Mouse (Mus musculus) gastrocnemius, postnatal 25 days (tissue): Measurements from ENCODE around the gene Cep128. TPM values are rescaled to one million over a fixed set of nuclear protein-coding genes. Genes with fewer than 3 reads are reported as not detected.
A peak's percentile ranks its signal among the peaks of the same experiment; 100 is the strongest.
"Not testable (repeated sequence)": the region's sequence is repeated elsewhere in the genome, so short reads cannot be mapped to it uniquely, and the experiment has no call there.

Experiments
- DNase-seq: peaks from one replicate; pipeline ENCODE4 v3.0.0; 2022
- long read RNA-seq, 2 experiments: library from polyadenylated mRNA; stranded (forward); transcript quantifications; one replicate each; pipeline ENCODE4 v2.0.0; 2021
- total RNA-seq, 2 experiments: library from RNA; stranded (reverse); gene quantifications; 1 replicate in 1 of 2; 2 replicates in 1 of 2; pipeline ENCODE4 v1.2.3; 2021

Cep128 gene
- under 1 TPM; 0.69 to 0.80 TPM for total RNA-seq
- long read RNA-seq, experiment 1 = 0 reads
- long read RNA-seq, experiment 2 = 0 reads

DNA sequence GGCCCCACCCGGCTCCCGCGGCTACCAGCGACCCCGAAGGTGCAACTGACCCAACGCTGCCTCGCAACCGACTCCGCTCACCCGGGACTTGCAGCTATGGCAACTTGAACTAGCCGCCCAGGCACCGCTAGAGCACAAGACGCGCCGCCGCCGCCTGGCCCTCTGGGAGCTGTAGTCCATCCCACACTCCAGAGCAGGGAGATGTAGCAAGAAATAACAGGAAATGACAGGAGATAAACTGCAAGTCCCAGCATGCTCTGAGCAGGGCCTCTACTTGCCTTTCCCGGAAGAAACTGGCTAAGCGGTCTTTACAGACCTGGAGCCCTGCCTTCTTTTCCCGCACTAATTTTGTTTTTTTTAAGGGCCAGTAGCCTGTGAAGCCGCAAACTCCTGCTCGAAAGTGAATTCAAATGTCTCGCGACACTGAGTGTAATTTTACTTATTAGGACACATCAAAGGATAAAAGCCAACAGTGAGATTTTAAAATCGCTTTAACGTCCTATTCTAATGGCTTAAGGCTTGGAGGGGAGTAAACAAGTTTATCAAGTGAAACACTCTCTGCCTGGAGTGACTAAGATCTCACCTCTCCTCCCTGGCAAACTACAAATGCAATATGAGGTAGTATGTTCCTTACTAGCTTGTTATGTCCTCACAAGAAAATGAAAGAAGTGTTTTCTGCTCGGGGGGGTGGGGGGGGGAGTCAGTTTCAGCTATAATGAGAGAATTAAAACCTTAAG, at the start of gene Cep128, which contains the start of gene Tshr:
Gene Cep128 (minus strand): TSS at position 129 of the 737 bp plus-strand sequence.
Gene Tshr (plus strand): TSS at position 283 of the 737 bp plus-strand sequence.
- DNase-seq = peak; percentile 92

GRCm38 (mm10) chr12:91427129-91427528, 42.9 kb upstream of the Cep128 start:
- DNase-seq = no peak

- DNase-seq = no peak
Measured at GRCm38 (mm10) chr12:91426499-91426898, 42.3 kb upstream of the Cep128 start.

DNA sequence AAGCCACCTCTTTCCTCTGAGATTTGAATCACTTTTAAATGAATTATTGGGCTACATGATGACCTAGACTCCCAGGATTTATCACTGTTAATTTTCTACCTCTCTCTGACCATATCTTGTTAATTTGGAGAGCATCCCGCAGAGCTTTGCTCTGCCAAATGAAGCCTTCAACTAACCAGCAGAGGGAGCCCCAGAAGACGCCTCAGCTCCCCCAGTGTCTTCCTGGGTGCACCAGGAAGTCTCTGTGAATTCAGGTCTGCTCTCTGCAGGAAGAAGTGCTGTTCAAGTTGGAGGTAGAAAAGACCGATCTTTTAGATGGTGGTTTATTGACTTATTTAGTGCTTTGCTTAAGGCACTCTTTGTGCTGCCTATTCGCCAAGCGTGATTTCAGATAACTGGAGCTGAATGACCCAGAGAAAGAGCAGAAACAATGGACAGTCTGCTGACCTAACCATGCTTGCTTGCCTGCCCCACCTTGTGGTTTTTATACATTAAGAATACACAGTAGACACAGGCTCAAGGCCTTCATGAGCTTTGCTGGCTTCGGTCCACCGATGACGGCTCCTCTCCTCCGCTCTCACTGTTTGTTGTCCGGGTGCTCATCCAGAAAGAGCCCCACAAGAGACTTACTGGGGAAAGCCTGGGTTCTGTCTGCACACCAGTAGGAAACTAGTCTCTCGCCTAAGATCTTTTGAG, 39.1 kb upstream of the Cep128 start:
- DNase-seq = no peak

DNA sequence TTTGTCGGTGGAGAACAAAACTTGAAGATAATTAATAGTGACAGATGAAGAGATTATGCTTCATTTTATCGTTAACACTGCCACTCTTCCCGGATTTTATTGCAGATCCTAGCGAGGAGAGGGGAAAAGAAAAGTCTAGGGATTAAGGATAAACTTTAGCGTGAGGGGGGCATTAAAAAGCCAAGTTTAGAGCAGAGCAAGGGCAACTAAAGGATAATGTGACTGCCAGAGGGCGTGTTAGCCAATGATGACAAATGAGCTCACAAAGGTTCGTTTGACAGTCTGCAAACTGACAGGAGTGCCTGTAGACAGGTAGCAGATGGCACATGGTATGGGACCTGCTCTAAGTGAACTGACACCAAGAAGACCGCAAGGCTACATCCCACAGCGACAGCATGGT, 37.1 kb upstream of the Cep128 start:
- DNase-seq = no peak

DNA sequence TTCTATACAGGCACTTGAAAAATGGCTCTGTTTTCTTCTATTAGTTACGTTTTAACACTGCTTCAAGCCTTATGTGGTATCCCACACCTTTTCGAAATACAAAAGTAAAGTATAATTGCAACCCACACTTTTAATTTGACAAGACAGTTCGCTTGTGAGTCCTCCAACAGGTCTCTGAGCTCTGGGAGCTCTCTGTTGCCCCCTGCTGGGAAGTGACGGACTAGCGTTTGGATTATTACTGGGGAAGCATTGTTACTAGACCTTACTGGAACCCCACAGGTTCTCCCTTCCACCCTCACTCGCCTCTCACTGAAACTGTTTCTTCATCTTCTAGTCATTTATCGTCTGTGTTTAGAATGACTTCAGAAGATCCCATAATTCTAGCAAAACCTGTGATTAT, 34.6 kb upstream of the Cep128 start:
- DNase-seq = no peak

- DNase-seq = no peak
Measured at GRCm38 (mm10) chr12:91416828-91417227, 32.6 kb upstream of the Cep128 start.

DNA sequence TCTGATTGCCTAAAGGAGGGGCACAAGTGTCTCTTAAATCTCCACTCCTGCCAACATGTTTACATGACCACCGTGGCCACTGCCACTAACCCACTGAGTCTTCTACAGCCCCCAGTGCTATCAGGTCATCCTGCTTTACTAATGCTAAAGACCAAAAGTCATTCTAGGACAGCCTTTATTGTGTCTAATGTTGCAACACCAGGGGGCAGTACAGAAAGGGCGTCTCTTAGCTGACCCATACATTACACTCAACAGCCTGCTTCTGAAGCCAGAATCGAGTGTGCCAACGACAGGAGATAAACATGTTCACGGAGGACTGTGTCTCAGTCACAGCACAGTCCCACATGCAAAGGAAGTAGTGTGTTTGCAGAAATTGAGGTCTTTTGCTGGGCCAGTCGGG, 30.9 kb upstream of the Cep128 start:
- DNase-seq = no peak

DNA sequence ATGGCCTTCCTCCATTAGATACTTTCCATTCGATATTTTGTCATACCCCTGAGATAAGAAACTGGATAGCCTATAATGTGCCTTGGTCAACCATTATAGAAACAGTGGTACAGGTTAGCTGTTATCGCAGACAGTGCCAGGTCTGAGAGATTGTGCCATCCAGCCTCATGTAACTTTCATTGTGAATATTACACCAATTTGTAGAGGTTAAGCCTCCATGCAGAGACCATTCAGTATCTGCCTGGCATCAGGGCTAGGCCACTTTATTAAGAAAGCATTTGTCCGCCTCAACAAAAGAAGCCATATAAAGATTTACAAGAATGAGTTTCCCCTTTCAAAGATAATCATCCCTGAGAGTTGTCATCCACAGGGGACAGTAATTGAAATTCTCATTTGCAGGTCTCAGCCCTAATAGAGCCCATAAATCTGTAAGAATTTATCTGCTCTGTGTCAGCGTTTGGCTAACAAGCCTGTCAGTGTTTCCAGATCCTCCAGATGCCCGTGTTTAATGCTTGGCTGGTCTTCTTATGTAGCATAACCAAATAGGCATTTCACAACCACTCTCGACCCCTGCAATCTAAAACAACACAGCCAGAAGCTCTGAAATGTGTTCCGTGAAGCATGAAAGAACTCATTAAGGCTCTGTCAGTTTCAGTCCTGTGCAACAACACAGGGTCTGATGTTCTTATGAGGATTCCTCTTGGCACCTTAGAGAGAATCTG, 28.4 kb upstream of the Cep128 start:
- DNase-seq = no peak

DNA sequence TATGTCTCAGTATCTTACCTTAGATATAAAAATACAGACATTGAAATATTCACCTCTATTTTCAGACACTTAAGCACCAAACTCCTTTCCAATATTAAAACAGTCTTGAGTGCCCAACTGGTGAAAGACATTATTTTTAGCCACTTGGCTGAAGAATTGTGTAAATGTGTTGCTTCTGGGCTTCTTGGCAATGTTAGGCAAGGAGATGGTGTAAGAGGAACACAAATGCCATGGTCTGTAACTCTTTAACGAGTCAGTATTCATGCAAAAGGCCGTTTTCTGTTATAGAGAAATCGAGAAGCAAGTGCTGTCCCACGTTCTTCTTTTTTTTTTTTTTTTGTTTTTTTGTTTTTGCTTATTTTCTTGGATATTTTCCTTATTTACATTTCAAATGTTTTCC, 26.1 kb upstream of the Cep128 start:
- DNase-seq = no peak

GRCm38 (mm10) chr12:91401049-91401352, 16.8 kb upstream of the Cep128 start:
- DNase-seq = no peak

- DNase-seq = peak; percentile 33
Measured at GRCm38 (mm10) chr12:91400232-91401048, 16.2 kb upstream of the Cep128 start.

- DNase-seq = no peak
Measured at GRCm38 (mm10) chr12:91383516-91384264, 519 bp downstream of the Cep128 start.

DNA sequence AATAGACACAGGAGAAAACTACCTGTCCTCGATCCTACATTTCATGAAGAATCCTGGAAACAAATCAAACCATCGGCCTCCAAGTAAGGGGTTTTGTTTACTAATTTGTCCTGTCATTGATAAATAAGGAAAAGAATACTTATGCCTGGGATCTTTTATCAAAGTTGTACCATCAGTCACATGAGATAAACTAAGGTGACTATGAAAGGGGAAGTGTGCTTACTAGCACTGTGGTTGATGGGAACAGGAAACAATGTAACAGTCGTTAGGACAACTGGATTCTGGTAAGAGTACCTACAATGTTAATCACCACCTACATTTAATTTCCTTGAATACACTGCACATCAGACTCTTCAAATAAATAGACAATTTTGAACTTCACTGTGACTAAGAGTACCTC, 15.0 kb downstream of the Cep128 start:
- DNase-seq = no peak

GRCm38 (mm10) chr12:91353783-91354182, 30.4 kb downstream of the Cep128 start:
- no peak for DNase-seq

DNA sequence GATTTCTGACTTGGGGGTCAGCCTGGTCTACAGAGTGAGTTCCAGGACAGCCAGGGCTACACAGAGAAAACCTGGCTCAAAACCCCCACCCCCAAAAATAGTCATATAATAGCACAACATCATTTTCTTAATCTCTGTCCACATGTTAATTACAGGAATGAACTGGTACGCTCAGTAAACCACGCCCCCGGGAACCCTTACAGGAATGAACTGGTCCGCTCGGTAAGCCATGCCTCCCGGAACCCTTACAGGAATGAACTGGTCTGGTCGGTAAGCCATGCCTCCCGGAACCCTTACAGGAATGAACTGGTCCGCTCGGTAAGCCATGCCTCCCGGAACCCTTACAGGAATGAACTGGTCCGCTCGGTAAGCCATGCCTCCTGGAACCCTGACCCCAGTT, 45.6 kb downstream of the Cep128 start:
- not testable (repeated sequence) for DNase-seq

- DNase-seq = no peak
Measured at GRCm38 (mm10) chr12:91327527-91327926, 56.7 kb downstream of the Cep128 start.

DNA sequence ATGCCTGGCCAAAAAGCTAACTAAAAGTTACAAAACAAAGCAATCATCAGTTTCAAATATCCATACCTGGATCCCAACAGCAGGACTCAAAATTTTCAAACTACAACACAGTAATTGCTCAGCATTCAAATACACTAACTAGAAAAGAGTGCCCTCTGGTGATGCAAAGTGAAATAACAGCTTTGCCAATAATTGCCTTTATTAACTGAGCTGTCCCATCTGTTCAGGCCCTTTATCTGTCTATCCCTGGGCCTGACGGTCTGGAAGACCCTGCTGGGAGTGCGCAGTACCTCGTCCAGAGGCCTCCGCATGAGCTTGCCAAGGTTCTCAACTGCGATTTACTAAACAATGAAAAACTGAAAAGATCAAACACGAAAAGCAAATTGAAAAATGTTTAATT, 58.1 kb downstream of the Cep128 start:
- no peak for DNase-seq

DNA sequence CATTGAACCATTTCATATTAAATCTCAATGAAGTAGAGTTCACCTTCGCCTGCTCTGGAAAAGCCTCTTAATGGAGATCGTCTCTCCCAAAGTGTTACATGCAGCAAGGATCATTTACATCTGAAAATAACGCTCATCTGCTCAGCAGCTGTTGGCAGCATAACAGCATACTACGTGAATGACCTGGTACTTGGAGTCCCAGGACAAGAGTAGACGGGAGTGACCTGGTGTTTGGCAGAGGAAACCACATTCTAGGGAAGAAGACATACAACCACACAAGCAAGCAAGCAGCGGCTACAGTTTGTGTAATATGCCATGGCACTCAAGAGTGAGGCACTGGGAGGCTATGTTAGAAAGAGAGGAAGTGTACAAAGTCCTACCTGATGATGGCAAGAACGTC, 69.2 kb downstream of the Cep128 start:
- peak; percentile 38 for DNase-seq

GRCm38 (mm10) chr12:91313974-91314587, 70.1 kb downstream of the Cep128 start:
- no peak for DNase-seq

GRCm38 (mm10) chr12:91312591-91312990, 71.6 kb downstream of the Cep128 start:
- DNase-seq = no peak
